Mouse (Mus musculus) embryonic fibroblast, embryonic 13.5 days (primary cell): ENCODE measurements around the gene Wfdc17.

Source experiments
- CTCF ChIP-seq: IDR thresholded peaks from 2 replicates; pipeline ENCODE4 v1.5.1; 2011; ENCODE audit warnings: mild to moderate bottlenecking, control low read depth, low read length, moderate library complexity, borderline replicate concordance; ENCODE audit not compliant: insufficient read depth
- POLR2A ChIP-seq: IDR thresholded peaks from 2 replicates; pipeline ENCODE4 v1.6.1; 2011; ENCODE audit warnings: low read depth, mild to moderate bottlenecking, control low read depth, low read length, moderate library complexity

- no peak for TF ChIP-seq CTCF
- no peak for TF ChIP-seq POLR2A
These were observed 5.9 kb downstream of the Wfdc17 start for GRCm38 (mm10) chr11:83709683-83710082.
